Mouse (Mus musculus): ENCODE results near the gene Mtor. TPM values are rescaled to one million over a fixed set of nuclear protein-coding genes. Genes with fewer than 3 reads are reported as not detected.

Gene Mtor
- polyA plus RNA-seq, 1 experiment = 39.8 TPM

DNA sequence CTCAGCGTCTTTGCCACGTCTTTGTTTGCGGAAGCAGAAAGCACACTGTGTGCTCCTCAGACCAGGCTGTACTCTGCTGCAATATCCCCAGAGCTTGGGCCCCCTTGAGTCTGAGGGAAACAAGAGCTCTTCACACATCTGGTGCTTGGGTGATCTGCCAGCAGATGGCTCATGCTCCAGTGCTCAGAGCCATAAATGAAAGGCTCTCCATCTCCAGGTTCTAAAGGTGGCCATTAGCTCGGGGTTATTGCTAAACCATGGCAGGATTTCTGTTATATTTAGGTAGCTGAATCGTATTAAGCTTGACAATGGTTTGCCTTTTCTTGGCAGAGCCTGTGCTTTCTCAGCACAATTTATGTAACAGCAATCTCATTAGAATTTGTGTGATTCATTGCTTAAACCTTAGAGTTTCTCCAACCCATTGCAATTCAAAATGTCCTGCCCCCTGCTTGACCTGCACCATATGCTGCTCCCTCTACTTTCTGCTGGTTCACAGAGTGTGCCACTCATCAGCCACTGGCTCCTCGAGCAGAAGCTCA, 64.7 kb downstream of the Mtor start:
- H3K4me1 ChIP-seq (ENCODE audit: control insufficient read depth, insufficient read depth, low read length) = peaks cover 24% of the 10 kb centered on the region; the same call in 1 of the 2 replicates
- H3K27me3 ChIP-seq (replicated peaks; ENCODE audit: control insufficient read depth, insufficient read depth, low read length) = no peaks in the 10 kb centered on the region
- WGBS = 31% methylated on average over 6 of the region's 6 CpGs
- TF ChIP-seq CTCF (conservative IDR thresholded peaks at IDR 0.05; ENCODE audit: insufficient read depth, insufficient read length, low read depth, low read length) (no peak), POLR2A (IDR thresholded peaks at IDR 0.05; ENCODE audit: low read depth, low read length) (no peak)
- H3K27ac ChIP-seq (ENCODE audit: insufficient read depth, low read depth, low read length) = peak overlapping the region; percentile 34
- H3K4me3 ChIP-seq (ENCODE audit: insufficient read depth, low read depth, low read length) = no peak overlapping the region
- H3K36me3 ChIP-seq (ENCODE audit: control insufficient read depth, insufficient read depth, low read length) = no peaks in the 10 kb centered on the region; the same call in 1 of the 2 replicates
- DNase-seq = peak; percentile 83

DNA sequence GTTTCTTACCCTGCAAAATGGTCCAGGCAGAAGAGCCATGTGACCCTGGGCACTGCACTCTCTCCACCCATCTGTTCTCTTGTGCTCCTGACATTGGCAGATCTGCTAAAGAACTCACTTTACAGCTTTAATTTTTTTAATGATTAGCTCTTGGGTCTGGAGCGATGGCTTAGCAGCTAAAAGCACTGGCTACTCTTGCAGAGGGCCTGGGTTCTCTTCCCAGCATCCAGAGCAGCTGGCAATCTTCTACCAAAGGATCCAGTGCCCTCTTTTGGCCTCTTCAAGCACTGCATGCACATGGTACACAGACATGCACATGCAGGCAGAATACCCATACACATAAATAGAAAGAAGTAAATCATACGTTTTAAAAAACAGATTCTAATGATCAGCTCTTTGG, 66.9 kb downstream of the Mtor start:
- 70% methylated on average over 2 of the region's 2 CpGs for WGBS
- Histone ChIP-seq H3K4me1 (ENCODE audit: control insufficient read depth, insufficient read depth, low read length) (peaks cover 21% of the 10 kb centered on the region; the same call in 1 of the 2 replicates), H3K27ac (ENCODE audit: insufficient read depth, low read depth, low read length) (no peak overlapping the region), H3K36me3 (ENCODE audit: control insufficient read depth, insufficient read depth, low read length) (no peaks in the 10 kb centered on the region; the same call in 1 of the 2 replicates), H3K4me3 (ENCODE audit: insufficient read depth, low read depth, low read length) (no peak overlapping the region), H3K27me3 (replicated peaks; ENCODE audit: control insufficient read depth, insufficient read depth, low read length) (no peaks in the 10 kb centered on the region)
- peak; percentile 84 for DNase-seq
- TF ChIP-seq POLR2A (IDR thresholded peaks at IDR 0.05; ENCODE audit: low read depth, low read length) = no peak
- peak; percentile 55 for TF ChIP-seq CTCF (conservative IDR thresholded peaks at IDR 0.05; ENCODE audit: insufficient read depth, insufficient read length, low read depth, low read length)

DNA sequence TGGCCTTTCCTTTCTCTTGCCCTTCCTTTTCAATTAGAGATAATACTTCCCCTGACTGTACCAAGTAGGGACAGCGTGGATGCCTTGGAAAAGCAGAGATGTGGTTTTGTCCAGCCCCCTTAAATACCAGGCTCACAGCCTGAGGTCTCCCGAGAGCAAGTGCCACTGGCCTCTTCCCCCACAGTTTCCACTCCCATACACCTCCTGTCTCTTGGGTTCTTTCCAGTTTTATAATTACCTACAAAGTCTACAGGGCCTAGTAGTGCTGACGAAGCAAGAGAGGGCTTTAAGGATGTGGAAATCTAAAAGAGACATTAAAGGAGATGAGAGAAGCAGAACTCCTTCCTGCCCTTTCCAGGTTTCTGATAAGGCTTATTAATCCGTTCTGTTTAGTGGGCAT, 69.4 kb downstream of the Mtor start:
- H3K4me3 ChIP-seq (ENCODE audit: insufficient read depth, low read depth, low read length) = no peak overlapping the region
- peak; percentile 64 for DNase-seq
- no peaks in the 10 kb centered on the region for H3K27me3 ChIP-seq (replicated peaks; ENCODE audit: control insufficient read depth, insufficient read depth, low read length)
- 40% methylated on average over 4 of the region's 4 CpGs for WGBS
- TF ChIP-seq CTCF (conservative IDR thresholded peaks at IDR 0.05; ENCODE audit: insufficient read depth, insufficient read length, low read depth, low read length) (no peak), POLR2A (IDR thresholded peaks at IDR 0.05; ENCODE audit: low read depth, low read length) (no peak)
- no peaks in the 10 kb centered on the region; the same call in 1 of the 2 replicates for H3K36me3 ChIP-seq (ENCODE audit: control insufficient read depth, insufficient read depth, low read length)
- H3K4me1 ChIP-seq (ENCODE audit: control insufficient read depth, insufficient read depth, low read length) = peaks cover 15% of the 10 kb centered on the region; the same call in 1 of the 2 replicates
- 0 out of 2 replicates have a peak overlapping the region, but pooled peaks have one; percentile 14 for H3K27ac ChIP-seq (ENCODE audit: insufficient read depth, low read depth, low read length)

DNA sequence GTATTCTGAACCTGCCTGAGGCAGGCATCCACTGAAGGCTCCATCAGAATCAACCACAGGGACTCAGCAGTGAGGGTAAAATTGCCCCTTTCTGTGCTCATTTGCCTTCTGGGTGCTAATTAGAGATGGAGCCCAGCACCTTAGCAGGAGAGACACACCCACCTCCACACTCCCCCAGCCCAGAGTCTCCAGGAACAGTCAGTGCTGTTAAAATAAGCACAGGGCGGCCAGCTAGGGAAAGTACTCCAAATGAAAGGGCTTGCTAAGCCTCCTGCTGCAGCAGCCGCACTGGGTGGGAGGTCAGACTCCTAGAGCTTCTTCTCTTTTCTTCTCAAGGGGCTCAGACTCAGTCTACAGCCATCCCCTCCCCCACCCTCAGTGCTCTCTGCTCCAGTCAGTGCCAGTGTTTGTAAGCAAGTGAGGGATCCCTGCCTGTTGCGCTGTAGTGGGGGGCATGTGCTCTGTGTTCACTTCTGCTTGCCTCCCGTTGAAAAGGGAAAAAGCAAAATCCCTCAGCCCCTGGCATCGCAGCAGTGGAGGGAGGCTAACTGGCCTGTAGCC, 69.9 kb downstream of the Mtor start:
- TF ChIP-seq CTCF (conservative IDR thresholded peaks at IDR 0.05; ENCODE audit: insufficient read depth, insufficient read length, low read depth, low read length) = no peak
- TF ChIP-seq POLR2A (IDR thresholded peaks at IDR 0.05; ENCODE audit: low read depth, low read length) = no peak
- 61% methylated on average over 5 of the region's 5 CpGs for WGBS
- no peaks in the 10 kb centered on the region; the same call in 1 of the 2 replicates for H3K36me3 ChIP-seq (ENCODE audit: control insufficient read depth, insufficient read depth, low read length)
- peaks cover 11% of the 10 kb centered on the region; the same call in 1 of the 2 replicates for H3K4me1 ChIP-seq (ENCODE audit: control insufficient read depth, insufficient read depth, low read length)
- no peak overlapping the region for H3K4me3 ChIP-seq (ENCODE audit: insufficient read depth, low read depth, low read length)
- no peaks in the 10 kb centered on the region for H3K27me3 ChIP-seq (replicated peaks; ENCODE audit: control insufficient read depth, insufficient read depth, low read length)
- no peak for DNase-seq
- no peak overlapping the region for H3K27ac ChIP-seq (ENCODE audit: insufficient read depth, low read depth, low read length)

DNA sequence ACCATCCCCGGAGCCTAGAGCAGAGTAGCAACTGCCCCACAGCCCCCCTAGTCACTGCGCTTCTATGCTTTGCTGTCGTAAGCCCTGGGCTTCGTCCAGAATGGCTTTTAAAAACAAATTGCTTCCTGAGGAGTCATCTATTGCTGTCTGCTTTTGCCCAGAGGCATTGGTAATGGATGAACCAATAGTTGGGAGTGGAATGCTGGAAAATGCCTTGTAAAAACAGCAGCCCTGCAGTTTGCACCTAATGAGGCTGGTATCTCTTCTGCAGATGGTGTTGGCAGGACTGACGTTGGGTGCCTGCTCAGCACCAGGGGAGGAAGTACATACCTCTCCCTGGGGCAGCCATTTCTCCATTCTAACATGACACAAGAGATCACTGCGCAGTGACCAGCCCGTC, 75.1 kb downstream of the Mtor start:
- no peak for TF ChIP-seq CTCF (conservative IDR thresholded peaks at IDR 0.05; ENCODE audit: insufficient read depth, insufficient read length, low read depth, low read length)
- no peak for TF ChIP-seq POLR2A (IDR thresholded peaks at IDR 0.05; ENCODE audit: low read depth, low read length)
- no peaks in the 10 kb centered on the region for H3K4me1 ChIP-seq (ENCODE audit: control insufficient read depth, insufficient read depth, low read length)
- H3K4me3 ChIP-seq (ENCODE audit: insufficient read depth, low read depth, low read length) = no peak overlapping the region
- no peak for DNase-seq
- no peaks in the 10 kb centered on the region for H3K27me3 ChIP-seq (replicated peaks; ENCODE audit: control insufficient read depth, insufficient read depth, low read length)
- H3K36me3 ChIP-seq (ENCODE audit: control insufficient read depth, insufficient read depth, low read length) = peaks cover 2% of the 10 kb centered on the region
- H3K27ac ChIP-seq (ENCODE audit: insufficient read depth, low read depth, low read length) = no peak overlapping the region
- 64% methylated on average over 7 of the region's 7 CpGs for WGBS

DNA sequence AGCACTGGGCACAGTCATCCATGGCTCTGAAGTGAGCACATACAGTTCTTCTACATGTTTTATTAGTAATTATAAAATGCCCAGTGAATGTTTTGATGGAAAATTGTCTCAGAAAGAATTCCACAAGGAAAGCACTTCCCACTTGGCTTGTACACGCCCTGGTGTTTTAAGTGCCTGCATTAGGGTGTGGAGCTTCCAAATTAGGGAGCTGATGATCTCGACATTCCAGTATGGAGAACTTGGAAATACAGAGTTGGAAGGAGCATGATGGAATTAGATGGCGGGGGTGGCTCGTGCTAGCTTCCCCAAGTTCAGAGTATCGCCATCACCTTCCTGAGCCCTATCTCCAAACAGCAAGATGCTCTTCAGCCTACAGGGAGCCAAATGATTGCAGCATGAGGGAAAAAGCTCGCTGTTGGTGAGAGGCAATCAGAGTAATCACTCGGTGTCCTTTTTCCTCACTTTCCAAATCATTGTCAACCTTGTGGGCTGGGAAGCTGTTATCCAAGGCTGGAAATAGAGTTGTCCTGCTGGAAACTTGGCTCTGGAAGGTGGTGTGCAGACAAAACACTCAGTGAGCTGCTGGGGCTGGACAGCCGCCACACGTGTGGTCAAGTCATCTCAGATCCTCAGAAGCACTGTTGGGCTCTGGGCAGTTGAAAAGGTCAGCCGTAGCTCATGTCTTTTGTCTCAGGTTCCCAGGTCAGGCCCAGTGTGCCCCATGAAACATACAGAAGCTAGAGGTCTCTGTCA, 78.9 kb downstream of the Mtor start:
- TF ChIP-seq POLR2A (IDR thresholded peaks at IDR 0.05; ENCODE audit: low read depth, low read length) (no peak), CTCF (conservative IDR thresholded peaks at IDR 0.05; ENCODE audit: insufficient read depth, insufficient read length, low read depth, low read length) (no peak)
- 90% methylated on average over 10 of the region's 10 CpGs for WGBS
- DNase-seq = no peak
- H3K36me3 ChIP-seq (ENCODE audit: control insufficient read depth, insufficient read depth, low read length) = peaks cover 6% of the 10 kb centered on the region
- no peaks in the 10 kb centered on the region for H3K4me1 ChIP-seq (ENCODE audit: control insufficient read depth, insufficient read depth, low read length)
- no peaks in the 10 kb centered on the region for H3K27me3 ChIP-seq (replicated peaks; ENCODE audit: control insufficient read depth, insufficient read depth, low read length)
- H3K4me3 ChIP-seq (ENCODE audit: insufficient read depth, low read depth, low read length) = no peak overlapping the region
- no peak overlapping the region for H3K27ac ChIP-seq (ENCODE audit: insufficient read depth, low read depth, low read length)

DNA sequence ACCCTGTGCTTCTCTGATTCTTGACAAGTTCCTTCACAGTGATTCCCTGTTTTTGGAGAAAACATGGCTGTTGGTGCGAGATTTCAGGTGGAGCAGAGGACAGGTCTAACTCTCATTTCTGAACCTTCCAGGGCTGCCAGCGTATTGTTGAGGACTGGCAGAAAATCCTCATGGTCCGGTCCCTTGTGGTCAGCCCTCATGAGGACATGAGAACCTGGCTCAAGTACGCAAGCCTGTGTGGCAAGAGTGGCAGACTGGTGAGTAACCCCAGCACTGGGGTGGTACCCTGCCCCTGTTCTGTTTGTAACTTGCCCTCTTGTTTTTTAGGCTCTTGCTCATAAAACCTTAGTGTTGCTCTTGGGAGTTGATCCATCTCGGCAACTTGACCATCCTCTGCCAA, 81.9 kb downstream of the Mtor start:
- Histone ChIP-seq H3K36me3 (ENCODE audit: control insufficient read depth, insufficient read depth, low read length) (peaks cover 8% of the 10 kb centered on the region), H3K4me3 (ENCODE audit: insufficient read depth, low read depth, low read length) (no peak overlapping the region), H3K27me3 (replicated peaks; ENCODE audit: control insufficient read depth, insufficient read depth, low read length) (no peaks in the 10 kb centered on the region), H3K4me1 (ENCODE audit: control insufficient read depth, insufficient read depth, low read length) (no peaks in the 10 kb centered on the region), H3K27ac (ENCODE audit: insufficient read depth, low read depth, low read length) (no peak overlapping the region)
- WGBS = 90% methylated on average over 5 of the region's 5 CpGs
- TF ChIP-seq POLR2A (IDR thresholded peaks at IDR 0.05; ENCODE audit: low read depth, low read length) = no peak
- TF ChIP-seq CTCF (conservative IDR thresholded peaks at IDR 0.05; ENCODE audit: insufficient read depth, insufficient read length, low read depth, low read length) = no peak
- no peak for DNase-seq

Data from kidney, adult 2 months (tissue).